Mouse (Mus musculus) gonadal fat pad, adult 2 months (tissue): ENCODE measurements at regions not wholly inside any gene's neighbourhood (a gene's known extent, or its start where the extent isn't known, plus 50 kb on each side); places are given as distances from the start of the nearest gene placed in this dataset.

Source experiments
- DNase-seq: peaks from one replicate; pipeline ENCODE4 v3.0.0-alpha.2; 2012; ENCODE audit warnings: low read depth

DNA sequence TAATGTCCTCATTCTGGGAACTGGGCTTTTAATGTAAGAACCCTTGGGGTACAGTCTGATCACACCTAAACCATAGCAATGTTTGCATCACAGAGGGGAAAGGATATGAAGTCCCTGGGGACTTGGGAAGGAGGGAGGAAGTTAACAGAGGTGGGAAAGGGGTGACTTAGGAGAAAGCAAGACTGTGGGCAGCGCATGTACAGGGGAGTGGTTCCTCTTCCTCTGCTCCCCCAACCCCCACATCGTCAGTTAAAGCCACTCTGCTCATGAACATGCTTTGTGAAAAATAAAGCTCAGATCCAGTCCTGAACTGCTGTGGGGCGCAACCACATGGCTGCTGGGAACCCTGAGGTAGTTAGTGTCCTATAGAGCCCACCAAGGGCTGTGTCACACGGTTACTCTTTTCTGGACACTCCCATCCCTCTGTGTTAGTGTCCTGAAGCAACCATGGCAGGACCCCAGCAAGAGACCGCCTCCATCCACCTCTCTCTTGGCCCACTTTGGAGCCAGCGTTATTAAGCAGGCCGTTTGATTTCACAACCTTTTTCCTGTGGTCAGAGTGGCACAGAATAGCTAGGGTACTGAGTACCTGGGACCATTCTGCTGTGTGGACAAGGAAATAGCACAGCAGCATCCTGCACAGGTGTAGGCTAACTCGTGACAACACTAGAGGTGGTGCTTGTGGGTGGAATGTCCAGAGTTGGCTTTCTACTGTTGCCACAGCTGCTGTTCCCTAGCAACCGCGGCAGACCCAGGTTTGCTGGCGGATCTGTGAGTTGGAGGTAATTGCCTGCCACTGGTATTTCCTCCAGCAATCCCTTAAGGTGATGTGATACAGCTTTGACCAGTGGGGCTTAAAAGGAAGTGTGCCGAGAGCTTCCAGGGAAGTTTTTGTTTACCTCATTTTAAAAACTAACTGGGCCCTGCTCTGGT lies 50.3 kb upstream of the Cpeb4 start:
- no peak for DNase-seq
